Mouse (Mus musculus): ENCODE measurements around the gene Chst15.

GRCm38 (mm10) chr7:132214031-132214430 lies 103.0 kb downstream of the Chst15 start:
- TF ChIP-seq POLR2A (IDR thresholded peaks at IDR 0.05; ENCODE audit: low read depth, low read length) (no peak), CTCF (conservative IDR thresholded peaks at IDR 0.05; ENCODE audit: insufficient read depth, insufficient read length, low read depth, low read length) (no peak)

Data from kidney, adult 2 months (tissue).